Mouse (Mus musculus) bone marrow macrophage, adult 2 months (primary cell): ENCODE results near the gene Tbc1d8.

ENCODE experiments used
- CTCF ChIP-seq: IDR thresholded peaks from 2 replicates; pipeline ENCODE4 v1.5.1; 2012; ENCODE audit warnings: low read depth, mild to moderate bottlenecking, low read length, moderate library complexity
- POLR2A ChIP-seq: IDR thresholded peaks from 2 replicates; pipeline ENCODE4 v1.6.1; 2012; ENCODE audit warnings: mild to moderate bottlenecking, low read depth, low read length, borderline replicate concordance

DNA sequence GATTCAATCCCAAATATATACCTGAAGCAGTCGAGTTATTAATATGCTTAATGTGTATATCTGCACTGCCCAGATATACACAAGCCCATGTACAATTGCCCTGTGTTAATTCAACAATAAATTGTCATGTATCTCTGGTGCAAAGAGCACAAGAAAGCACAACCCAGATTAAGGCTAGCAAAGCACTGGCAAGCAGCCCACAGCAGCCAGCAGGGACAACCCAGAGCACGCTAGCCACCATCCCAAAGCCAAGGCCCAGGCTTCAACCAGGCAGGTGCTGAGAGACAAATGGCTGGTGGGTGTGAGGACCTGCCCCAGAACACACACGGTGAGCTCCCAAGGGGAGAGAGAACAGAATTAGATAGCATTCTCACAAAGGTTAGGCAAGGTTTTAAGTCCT lies 92.1 kb downstream of the Tbc1d8 start:
- TF ChIP-seq POLR2A, result no peak
- TF ChIP-seq CTCF, result no peak
